In the genomic region with DNA sequence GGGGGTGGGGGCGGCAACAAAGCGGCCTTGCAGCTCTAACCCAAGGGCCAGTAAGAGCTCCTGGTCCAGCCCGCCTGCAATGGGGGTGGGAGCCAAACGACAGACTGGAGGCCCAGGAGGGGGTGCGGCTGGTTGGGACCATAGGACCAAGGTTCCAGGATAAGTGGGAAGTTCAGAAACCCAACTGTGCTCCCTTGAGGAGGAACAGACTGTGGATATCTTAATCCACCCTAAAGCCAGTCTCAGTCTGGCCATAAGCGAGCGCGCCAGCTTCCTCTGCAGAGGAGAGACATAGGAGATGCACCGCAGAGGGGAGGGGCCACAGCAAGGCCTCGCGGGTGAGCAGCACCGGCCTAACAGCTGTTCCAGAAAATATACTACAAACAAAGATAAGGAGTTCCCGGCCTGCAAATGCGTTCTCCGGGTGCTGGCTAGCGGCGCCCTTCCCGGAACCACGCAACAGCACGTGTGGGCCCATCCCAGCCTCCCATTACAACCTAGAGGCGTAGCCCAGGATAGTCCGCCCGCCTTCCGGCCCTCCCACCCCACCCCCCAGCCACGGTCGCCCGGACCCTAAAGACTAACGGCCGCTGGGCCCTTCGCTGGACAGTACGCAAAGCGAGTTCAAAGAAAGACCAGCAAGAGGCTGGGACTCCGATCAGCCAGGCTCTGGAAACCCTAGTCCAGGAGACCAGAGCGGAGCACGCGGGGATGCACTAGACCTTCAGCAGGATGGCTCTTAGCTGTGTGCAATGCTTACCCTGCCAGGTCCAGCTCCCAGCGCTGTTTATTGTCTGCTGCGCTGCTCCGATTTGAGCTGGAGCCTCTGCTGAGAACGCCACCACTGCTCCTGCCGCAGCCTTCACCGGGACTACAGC, we compare ENCODE assay signal across 7 mouse cellular contexts. TPM values are rescaled to one million over a fixed set of nuclear protein-coding genes. Genes with fewer than 3 reads are reported as not detected.
DNase-seq lines count a peak whose midpoint lies in the region; ATAC-seq lines count a peak whose summit lies in the region.

No protein-coding gene starts in this region.

- peak overlapping the region; percentile 79 for H3K27ac ChIP-seq in forebrain, embryonic 16.5 days (ENCODE audit: low read length)
- peak overlapping the region; percentile 88 for H3K27ac ChIP-seq in hindbrain, embryonic 10.5 days

- H3K4me3 ChIP-seq in forebrain, embryonic 16.5 days (replicated peaks; ENCODE audit: low read length), result peak overlapping the region; percentile 67
- peak overlapping the region; percentile 61 for H3K4me3 ChIP-seq in hindbrain, embryonic 10.5 days

- 20% methylated on average over 42 of the region's 42 CpGs for WGBS in forebrain, embryonic 16.5 days
- WGBS in hindbrain, embryonic 10.5 days, result 18% methylated on average over 42 of the region's 42 CpGs

- H3K4me2 ChIP-seq in forebrain, embryonic 16.5 days (ENCODE audit: low read length), result peak overlapping the region; percentile 64

- H3K36me3 ChIP-seq in forebrain, embryonic 16.5 days (ENCODE audit: control insufficient read depth, insufficient read depth), result no peaks in the 10 kb centered on the region
- 0 out of 2 replicates have a peak, but pooled peaks cover 4% of the 10 kb centered on the region for H3K36me3 ChIP-seq in hindbrain, embryonic 10.5 days

- H3K4me1 ChIP-seq in forebrain, embryonic 16.5 days (replicated peaks; ENCODE audit: control insufficient read depth, insufficient read depth, low read length), result peaks cover 14% of the 10 kb centered on the region
- H3K4me1 ChIP-seq in hindbrain, embryonic 10.5 days (replicated peaks), result peaks cover 11% of the 10 kb centered on the region

- H3K27me3 ChIP-seq in forebrain, embryonic 16.5 days (replicated peaks; ENCODE audit: control insufficient read depth, insufficient read depth, low read length), result no peaks in the 10 kb centered on the region
- H3K27me3 ChIP-seq in hindbrain, embryonic 10.5 days (ENCODE audit: insufficient read depth, poor library complexity, severe bottlenecking), result no peaks in the 10 kb centered on the region

- peak; percentile 42 for DNase-seq in Muller cell, postnatal 12 days (ENCODE audit: inconsistent ontology term)
- peak; percentile 61 for DNase-seq in hindbrain, embryonic 10.5 days (ENCODE audit: low spot score)
- peak; percentile 16 to 20 for DNase-seq in layer of hippocampus, postnatal 14 days (ENCODE audit: low spot score in 2 of 2)
- peak; percentile 36 for DNase-seq in lung, postnatal 25 days (ENCODE audit: low spot score)
- DNase-seq in right cerebral cortex, postnatal 10 days (ENCODE audit: low spot score in 2 of 2), result peak; percentile 41 to 42

- H3K9ac ChIP-seq in forebrain, embryonic 16.5 days (replicated peaks; ENCODE audit: low read depth, low read length), result peak overlapping the region; percentile 75

- no peaks in the 10 kb centered on the region for H3K9me3 ChIP-seq in forebrain, embryonic 16.5 days (ENCODE audit: control insufficient read depth, low read length)
- H3K9me3 ChIP-seq in hindbrain, embryonic 10.5 days, result no peaks in the 10 kb centered on the region

- peak; percentile 59 for ATAC-seq in cerebellum, adult (ENCODE audit: insufficient number of reproducible peaks, low FRiP score, low TSS enrichment)
- peak; percentile 81 for ATAC-seq in forebrain, embryonic 16.5 days

RNA-seq across cellular contexts. Expression of gene Amer1, which starts 0.5 kb away (rescaled TPM):
- polyA plus RNA-seq in forebrain, embryonic 16.5 days (2015; fragmentation: Nextera tagmentation; extraction: Ambion mirVana), result 12.3 and 12.7 TPM in 2 replicates
- polyA plus RNA-seq in hindbrain, embryonic 10.5 days (2016; fragmentation: Nextera tagmentation; extraction: Ambion mirVana), result 8.3 and 9.6 TPM in 2 replicates
- total RNA-seq in layer of hippocampus, postnatal 14 days (2021), result 10 to 100 TPM in 1 of 2 experiments, 1 to 10 TPM in 1; 9.4 to 10.3 TPM

Comparison
In these comparisons a context has a peak if more than half of its experiments do, and no peak if none do; other contexts are left out.
1. Peak in every context shown above with its lines: DNase-seq, ATAC-seq, H3K4me3 ChIP-seq and H3K27ac ChIP-seq.